Mouse (Mus musculus) bone marrow macrophage, adult 2 months (primary cell): ENCODE measurements around the gene Nmnat2.

Experiments used
- CTCF ChIP-seq: IDR thresholded peaks from 2 replicates; pipeline ENCODE4 v1.5.1; 2012; ENCODE audit warnings: low read depth, mild to moderate bottlenecking, low read length, moderate library complexity
- POLR2A ChIP-seq: IDR thresholded peaks from 2 replicates; pipeline ENCODE4 v1.6.1; 2012; ENCODE audit warnings: mild to moderate bottlenecking, low read depth, low read length, borderline replicate concordance

DNA sequence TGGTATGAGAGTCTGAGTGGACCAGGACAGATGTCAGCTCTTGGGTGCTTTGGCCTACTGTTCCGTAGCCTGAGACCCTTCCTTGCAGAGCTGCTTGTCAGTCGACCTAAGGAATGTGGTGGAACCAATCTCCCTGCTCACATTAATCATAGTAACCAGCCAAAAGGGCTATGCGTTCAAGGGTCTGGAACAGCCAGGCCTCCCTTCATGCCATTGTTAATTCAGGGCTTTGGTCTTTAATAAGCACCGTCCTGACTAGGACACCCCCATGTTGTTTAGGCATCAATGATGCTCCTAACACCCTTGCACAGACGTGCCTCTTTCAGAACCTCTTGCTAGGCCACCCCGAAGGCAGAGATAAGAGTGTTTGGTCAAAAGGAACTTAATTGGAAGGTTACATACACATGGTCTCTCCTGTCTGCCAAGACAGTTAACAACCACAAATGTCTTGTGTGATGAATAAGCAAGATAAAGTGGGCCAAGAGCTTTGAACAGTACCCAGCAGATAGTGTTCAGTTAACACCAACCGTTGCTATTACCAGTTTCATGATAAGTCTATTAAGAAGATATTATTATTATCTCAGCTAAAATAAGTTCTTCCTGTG lies 66.3 kb downstream of the Nmnat2 start:
- TF ChIP-seq CTCF (no peak), POLR2A (no peak)
